Mouse (Mus musculus) embryonic fibroblast, embryonic 13.5 days (primary cell): ENCODE measurements around the gene 1700025F22Rik. TPM values are rescaled to one million over a fixed set of nuclear protein-coding genes. Genes with fewer than 3 reads are reported as not detected.
"Not testable (repeated sequence)": the region's sequence is repeated elsewhere in the genome, so short reads cannot be mapped to it uniquely, and the experiment has no call there.

Experiments used
- H3K27ac ChIP-seq: 2 replicates; pipeline ENCODE4 v1.5.1; 2012; ENCODE audit warnings: low read length, control low read depth, inconsistent platforms; ENCODE audit not compliant: insufficient read depth
- H3K4me1 ChIP-seq: 2 replicates; pipeline ENCODE4 v1.6.1; 2011; ENCODE audit warnings: low read length; ENCODE audit not compliant: control insufficient read depth, insufficient read depth
- H3K4me3 ChIP-seq: 2 replicates; pipeline ENCODE4 v1.5.1; 2011; ENCODE audit warnings: mild to moderate bottlenecking, control low read depth, low read length; ENCODE audit not compliant: insufficient read depth
- CTCF ChIP-seq: IDR thresholded peaks from 2 replicates; pipeline ENCODE4 v1.5.1; 2011; ENCODE audit warnings: mild to moderate bottlenecking, control low read depth, low read length, moderate library complexity, borderline replicate concordance; ENCODE audit not compliant: insufficient read depth
- POLR2A ChIP-seq: IDR thresholded peaks from 2 replicates; pipeline ENCODE4 v1.6.1; 2011; ENCODE audit warnings: low read depth, mild to moderate bottlenecking, control low read depth, low read length, moderate library complexity
- polyA plus RNA-seq: library from polyadenylated mRNA; stranded (reverse); fragments of >200 nt; gene quantifications from 2 replicates; pipeline ENCODE4 v1.2.4, GENCODE M21; 2011; ENCODE audit warnings: low read depth; ENCODE audit not compliant: missing spikeins, insufficient read length

The 1700025F22Rik gene
- polyA plus RNA-seq, 1 experiment: not detected

- H3K27ac ChIP-seq: no peak overlapping the region
- no peak for TF ChIP-seq CTCF
- no peak for TF ChIP-seq POLR2A
- no peak overlapping the region for H3K4me3 ChIP-seq
- no peaks in the 10 kb centered on the region for H3K4me1 ChIP-seq
These were observed 45.8 kb downstream of the 1700025F22Rik start for GRCm38 (mm10) chr19:11119338-11119737.

GRCm38 (mm10) chr19:11107746-11108145 lies 57.4 kb downstream of the 1700025F22Rik start:
- no peaks in the 10 kb centered on the region for H3K4me1 ChIP-seq
- TF ChIP-seq POLR2A (no peak), CTCF (no peak)
- no peak overlapping the region for H3K27ac ChIP-seq
- H3K4me3 ChIP-seq: no peak overlapping the region

GRCm38 (mm10) chr19:11101880-11102279 lies 63.2 kb downstream of the 1700025F22Rik start:
- no peak overlapping the region for H3K27ac ChIP-seq
- no peaks in the 10 kb centered on the region for H3K4me1 ChIP-seq
- TF ChIP-seq CTCF (no peak), POLR2A (no peak)
- H3K4me3 ChIP-seq: no peak overlapping the region

- Histone ChIP-seq H3K4me1 (no peaks in the 10 kb centered on the region), H3K27ac (no peak overlapping the region), H3K4me3 (no peak overlapping the region)
- TF ChIP-seq POLR2A (no peak), CTCF (no peak)
These were observed 66.7 kb downstream of the 1700025F22Rik start for GRCm38 (mm10) chr19:11098401-11098800.

GRCm38 (mm10) chr19:11092131-11092530 lies 73.0 kb downstream of the 1700025F22Rik start:
- H3K27ac ChIP-seq, H3K4me1 ChIP-seq, H3K4me3 ChIP-seq: not testable (repeated sequence)

Other genes with a start within 250 kb of the 1700025F22Rik start
- not detected in 2 replicates for gene Zp1, start 244.7 kb downstream of the 1700025F22Rik start, polyA plus RNA-seq
- gene Ptgdr2, start 228.2 kb downstream of the 1700025F22Rik start, polyA plus RNA-seq: not detected in 2 replicates
- 12.3 and 13.1 TPM in 2 replicates for gene Ccdc86, start 216.1 kb downstream of the 1700025F22Rik start, polyA plus RNA-seq
- gene Ms4a10, start 190.7 kb downstream of the 1700025F22Rik start, polyA plus RNA-seq: not detected in 2 replicates
- not detected in 2 replicates for gene Ms4a15, start 172.1 kb downstream of the 1700025F22Rik start, polyA plus RNA-seq
- gene Ms4a18, start 147.3 kb downstream of the 1700025F22Rik start, polyA plus RNA-seq: not detected in 2 replicates
- not detected in 2 replicates for gene Ms4a8a, start 84.2 kb downstream of the 1700025F22Rik start, polyA plus RNA-seq
- not detected in 2 replicates for gene 1700017D01Rik, start 34.4 kb downstream of the 1700025F22Rik start, polyA plus RNA-seq
- gene Ms4a13, start 31.4 kb upstream of the 1700025F22Rik start, polyA plus RNA-seq: not detected in 2 replicates
- gene Ms4a12, start 67.1 kb upstream of the 1700025F22Rik start, polyA plus RNA-seq: not detected in 2 replicates
- not detected in 2 replicates for gene Ms4a1, start 100.9 kb upstream of the 1700025F22Rik start, polyA plus RNA-seq
- not detected in 2 replicates for gene Ms4a5, start 118.6 kb upstream of the 1700025F22Rik start, polyA plus RNA-seq
- 0.37 TPM in 1 of 2 replicates, not detected in the other for gene Ms4a14, start 149.1 kb upstream of the 1700025F22Rik start, polyA plus RNA-seq
- gene Ms4a7, start 170.8 kb upstream of the 1700025F22Rik start, polyA plus RNA-seq: 0.55 and 5.0 TPM in 2 replicates
- not detected in 2 replicates for gene Ms4a4a, start 210.2 kb upstream of the 1700025F22Rik start, polyA plus RNA-seq
- gene Ms4a4c, start 239.4 kb upstream of the 1700025F22Rik start, polyA plus RNA-seq: not detected in 2 replicates